Mouse (Mus musculus) liver (tissue): ENCODE data around the gene Mrnip.
A peak's percentile ranks its signal among the peaks of the same experiment; 100 is the strongest.

Source experiments
- DNase-seq: peaks from one replicate; pipeline ENCODE4 v3.0.0-alpha.2; 2020; ENCODE audit warnings: mixed read lengths

Gene Mrnip

GRCm38 (mm10) chr11:50159347-50159746 lies 14.9 kb upstream of the Mrnip start:
- DNase-seq = no peak

- peak; percentile 81 for DNase-seq
Observed at GRCm38 (mm10) chr11:50161578-50162304, 12.5 kb upstream of the Mrnip start.

DNA sequence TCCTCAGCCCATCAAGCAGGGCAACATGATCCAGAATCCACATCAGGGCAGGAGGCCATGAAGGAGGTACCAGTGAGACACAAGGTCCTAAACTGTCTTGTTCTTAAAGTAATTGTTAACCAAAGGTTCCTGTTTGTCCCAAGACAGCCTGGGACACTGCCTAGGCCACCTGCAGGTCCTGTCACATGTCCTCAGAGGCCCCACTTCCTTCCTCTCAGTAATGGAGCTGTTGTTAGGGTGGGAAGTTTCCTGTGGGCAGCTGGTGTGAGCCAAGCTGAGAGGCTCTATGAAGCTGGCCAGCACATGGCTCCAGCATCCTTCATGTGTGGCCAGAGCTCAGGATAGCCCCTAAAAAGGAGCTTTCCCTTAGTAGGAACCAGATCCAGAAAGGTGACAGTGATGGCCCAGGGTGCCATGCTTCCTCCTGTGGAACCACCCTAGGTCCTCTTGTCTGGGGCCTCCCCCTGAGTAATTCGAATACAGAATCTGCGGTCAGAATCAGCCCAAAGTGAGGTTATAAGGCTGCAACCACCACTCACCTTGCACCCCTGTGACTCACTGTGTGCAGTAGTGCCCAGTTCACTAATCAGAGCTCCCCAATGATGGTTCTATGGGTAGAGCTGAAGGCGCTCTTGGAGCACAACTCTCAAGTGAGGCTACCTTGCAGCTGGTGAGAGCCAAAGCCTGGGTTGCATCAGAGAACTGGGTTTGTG lies 11.8 kb upstream of the Mrnip start:
- DNase-seq = no peak

GRCm38 (mm10) chr11:50168352-50168751 lies 5.9 kb upstream of the Mrnip start:
- no peak for DNase-seq

DNA sequence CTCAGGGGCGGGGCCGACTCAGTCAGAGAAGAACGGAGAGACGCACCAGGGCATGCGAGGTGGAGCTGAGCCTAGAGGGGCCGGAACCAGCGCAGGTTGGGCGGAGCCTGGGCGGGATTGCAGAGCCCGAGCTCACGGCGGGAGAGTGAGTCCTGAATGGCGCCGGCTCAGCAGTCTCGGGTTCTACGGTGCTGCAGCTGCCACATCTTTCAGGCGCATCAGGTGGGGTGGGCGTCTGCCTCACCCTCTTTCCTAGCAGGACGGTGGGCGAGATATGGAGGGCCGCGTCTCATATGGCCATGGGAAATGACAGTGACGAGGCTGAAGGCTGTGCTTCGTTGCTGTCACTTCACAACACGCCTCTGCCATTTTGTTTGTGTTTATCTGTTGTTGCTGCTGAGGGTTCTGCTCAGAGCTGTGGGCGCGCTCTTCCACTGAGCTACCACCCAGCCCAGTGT lies 515 bp downstream of the Mrnip start:
- peak; percentile 99 for DNase-seq

DNA sequence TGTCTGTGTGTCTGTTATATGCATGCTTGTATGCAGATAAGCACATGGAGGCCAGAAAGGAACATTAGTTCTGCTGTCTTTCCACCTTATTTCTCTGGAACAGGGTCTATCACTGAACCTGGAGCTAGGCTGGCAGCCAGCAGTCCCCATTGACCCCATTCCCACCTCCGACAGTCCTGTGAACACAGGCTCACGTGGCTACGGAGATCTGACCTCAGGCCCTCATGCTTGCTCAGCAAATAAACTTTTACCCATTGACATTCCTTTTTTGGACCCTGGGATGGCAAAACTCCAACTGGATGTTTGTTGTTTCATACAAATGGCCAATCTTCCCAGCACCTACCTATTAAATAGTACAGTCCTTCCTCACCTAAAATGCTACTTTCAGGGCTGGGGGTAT lies 2.1 kb downstream of the Mrnip start:
- no peak for DNase-seq

- no peak for DNase-seq
Observed at GRCm38 (mm10) chr11:50177111-50177510, 2.9 kb downstream of the Mrnip start.

DNA sequence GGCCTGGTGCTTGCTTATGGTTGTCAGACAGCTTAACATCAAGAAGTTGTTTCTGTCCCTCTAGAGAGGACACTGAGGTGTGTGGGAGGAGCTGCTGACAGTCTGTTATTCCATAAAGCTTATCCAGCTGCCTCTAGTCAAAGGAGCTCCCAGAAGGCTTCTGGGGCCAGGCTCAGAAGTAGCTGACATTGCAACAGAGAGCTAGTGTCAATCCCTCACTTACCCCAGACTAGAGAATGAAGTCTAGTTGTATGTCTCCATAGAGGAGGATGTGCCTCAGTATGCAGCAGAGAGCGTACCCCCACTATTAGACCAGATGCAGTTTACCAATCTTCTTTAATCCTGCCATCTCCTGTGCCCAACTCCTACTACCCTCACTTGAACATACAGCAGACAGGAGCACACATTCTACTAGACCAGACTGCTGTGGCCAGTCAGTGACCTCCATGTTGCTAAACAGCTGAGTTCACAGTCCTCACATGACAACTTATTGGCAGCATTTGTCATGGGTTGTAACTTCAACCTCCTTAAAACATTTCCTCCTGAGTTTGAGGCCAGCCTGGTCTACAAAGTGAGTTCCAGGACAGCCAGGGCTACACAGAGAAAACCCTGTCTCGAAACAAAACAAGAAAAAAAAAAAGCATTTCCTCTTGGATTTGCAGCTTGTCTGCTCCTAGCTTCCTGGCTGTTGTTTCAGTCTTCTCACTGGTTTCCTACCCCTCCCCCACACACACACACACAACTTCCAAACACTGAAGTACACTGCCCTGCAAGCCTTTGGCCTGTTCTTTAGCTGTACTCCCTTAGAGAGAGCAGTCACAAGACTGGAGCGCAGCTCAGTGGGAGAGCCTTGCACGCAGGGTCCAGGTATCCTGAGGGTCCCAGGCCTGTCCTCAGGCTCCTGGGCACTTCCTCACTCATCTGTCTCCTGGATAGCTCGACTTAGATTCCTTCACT lies 4.6 kb downstream of the Mrnip start:
- DNase-seq = no peak

DNA sequence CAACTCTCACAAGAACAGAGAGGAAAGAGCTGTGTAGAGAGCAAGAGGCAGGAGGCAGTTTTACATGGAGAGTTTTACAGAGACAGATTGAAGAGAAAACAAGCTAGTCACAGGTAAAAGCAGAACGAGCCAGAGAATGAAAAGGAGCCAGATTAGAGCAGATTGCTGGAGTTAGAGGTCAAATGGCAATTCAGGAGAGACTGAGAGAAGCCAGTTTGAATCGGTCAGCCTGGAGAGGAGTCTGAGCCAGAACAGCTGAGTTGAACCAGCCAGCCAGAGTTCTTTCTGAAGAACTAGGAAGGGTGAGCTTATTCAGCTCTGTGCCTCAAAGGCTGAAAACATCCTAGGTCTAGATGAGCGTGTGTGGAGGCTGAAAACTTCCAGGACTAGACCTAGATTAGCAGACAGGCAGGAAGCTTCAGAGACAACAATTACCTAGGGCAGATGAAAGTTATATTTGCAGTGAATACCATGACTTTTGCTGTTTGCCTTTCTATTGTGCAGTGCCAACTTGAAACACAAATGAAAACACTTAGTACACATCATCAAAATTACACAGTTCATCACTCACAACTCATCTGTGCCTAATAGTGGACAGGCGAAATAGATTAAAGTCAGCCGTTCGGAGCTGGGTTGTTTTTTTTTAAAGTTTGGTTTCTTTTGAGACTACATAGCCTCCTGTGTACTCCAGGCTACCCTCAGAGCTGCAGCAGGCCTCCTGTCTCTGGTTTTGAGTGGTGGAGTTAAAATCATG lies 6.4 kb downstream of the Mrnip start:
- no peak for DNase-seq

DNA sequence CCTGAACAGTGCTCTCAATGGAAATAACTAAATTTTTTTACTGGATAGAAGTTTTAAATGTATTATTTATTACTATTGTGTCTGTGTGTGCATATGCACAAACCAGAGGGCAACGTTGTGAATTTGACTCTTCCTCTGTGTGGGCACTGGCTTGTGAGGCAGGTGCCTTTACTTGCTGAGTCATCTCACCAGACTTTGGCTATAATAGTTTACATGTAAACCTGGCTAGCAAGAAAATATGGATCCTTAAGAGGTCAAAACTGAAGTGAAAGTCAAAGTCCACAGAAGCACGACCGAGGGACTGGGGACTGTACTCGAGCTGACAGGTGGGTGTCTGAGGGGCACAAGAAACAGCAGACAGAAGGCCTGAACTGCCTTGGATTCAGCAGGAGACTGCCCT lies 8.5 kb downstream of the Mrnip start:
- DNase-seq = no peak

DNA sequence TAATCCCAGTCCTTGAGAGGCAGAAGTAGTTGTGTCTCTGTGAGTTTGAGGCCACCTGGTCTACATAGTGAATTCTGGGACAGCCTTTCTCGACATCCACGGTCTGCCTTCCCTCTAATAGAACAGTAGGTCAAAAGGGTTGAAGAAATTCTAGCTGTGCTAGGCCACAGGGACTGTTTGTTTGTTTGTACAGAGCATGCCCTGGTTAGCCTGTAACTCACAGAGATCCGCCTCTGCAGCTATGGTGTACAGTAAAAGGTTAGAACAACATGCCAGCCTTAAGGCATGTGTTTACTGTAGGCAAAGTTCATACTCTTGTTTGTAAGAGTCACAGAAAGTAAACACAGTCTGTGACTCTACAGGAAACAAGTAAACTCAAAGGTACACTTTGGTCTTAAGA lies 10.5 kb downstream of the Mrnip start:
- DNase-seq = no peak

DNA sequence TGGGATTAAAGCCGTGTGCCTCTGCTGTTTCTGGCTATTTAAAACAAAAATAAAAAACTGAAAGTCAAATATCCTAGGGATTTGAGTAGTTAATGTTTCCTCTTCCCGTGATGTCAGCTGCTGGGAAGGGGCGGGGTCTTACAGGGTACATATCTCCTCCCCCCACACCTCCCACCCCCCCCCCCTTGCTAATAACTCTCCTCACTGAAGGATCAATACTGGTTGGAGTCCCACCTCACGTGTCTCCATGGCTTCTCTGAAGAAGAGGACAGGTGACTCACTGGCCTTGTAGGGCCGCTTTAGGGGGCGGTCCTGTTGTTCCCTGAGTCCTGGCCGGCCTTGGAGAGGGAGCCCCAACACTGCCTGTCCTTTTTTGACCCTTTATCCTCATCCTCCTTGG lies 14.4 kb downstream of the Mrnip start:
- no peak for DNase-seq

GRCm38 (mm10) chr11:50190362-50190761 lies 16.1 kb downstream of the Mrnip start:
- no peak for DNase-seq

- no peak for DNase-seq
Observed at GRCm38 (mm10) chr11:50192278-50192677, 18.0 kb downstream of the Mrnip start.

GRCm38 (mm10) chr11:50194070-50194469 lies 19.8 kb downstream of the Mrnip start:
- DNase-seq = no peak

- no peak for DNase-seq
Observed at GRCm38 (mm10) chr11:50194793-50195192, 20.5 kb downstream of the Mrnip start.

DNA sequence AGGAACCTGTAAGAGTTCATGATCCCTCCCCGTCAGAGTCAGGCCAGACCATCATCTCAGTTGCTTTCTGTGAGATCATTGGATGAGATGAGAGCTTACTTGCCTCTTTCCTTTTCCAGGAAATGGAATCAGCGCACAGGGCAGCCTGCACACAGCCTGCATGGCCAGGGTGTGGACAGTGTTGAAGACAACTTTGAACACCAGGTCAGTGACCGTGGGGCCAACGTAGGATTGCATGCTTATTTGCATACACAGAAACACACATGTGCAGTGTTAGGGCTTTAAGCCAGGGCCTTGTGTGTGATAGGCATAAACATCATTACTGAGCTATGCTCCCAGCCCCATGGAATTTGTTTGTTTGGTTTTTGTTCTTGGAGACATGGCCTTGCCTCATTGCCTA lies 23.3 kb downstream of the Mrnip start:
- DNase-seq = no peak

GRCm38 (mm10) chr11:50198219-50198846 lies 24.1 kb downstream of the Mrnip start:
- DNase-seq = no peak

DNA sequence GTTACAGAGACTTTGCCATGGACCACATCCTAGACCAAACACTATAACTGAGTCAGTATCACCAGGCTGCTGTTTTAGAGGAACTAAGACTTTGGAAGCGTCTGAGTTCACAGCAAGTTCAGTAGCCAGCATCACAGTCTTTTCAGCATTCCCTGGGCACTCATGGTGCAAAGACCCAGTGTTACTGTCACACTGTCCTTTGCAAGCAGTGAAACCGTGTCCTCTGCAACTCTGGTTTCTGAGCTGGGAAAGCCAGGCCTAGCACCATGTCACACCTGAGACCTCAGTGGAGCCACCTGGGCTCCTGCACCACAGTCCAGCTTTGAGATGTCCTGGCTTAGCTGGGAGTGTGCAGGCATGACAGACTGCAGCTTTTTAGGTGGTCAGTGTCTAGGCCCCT lies 24.7 kb downstream of the Mrnip start:
- no peak for DNase-seq

DNA sequence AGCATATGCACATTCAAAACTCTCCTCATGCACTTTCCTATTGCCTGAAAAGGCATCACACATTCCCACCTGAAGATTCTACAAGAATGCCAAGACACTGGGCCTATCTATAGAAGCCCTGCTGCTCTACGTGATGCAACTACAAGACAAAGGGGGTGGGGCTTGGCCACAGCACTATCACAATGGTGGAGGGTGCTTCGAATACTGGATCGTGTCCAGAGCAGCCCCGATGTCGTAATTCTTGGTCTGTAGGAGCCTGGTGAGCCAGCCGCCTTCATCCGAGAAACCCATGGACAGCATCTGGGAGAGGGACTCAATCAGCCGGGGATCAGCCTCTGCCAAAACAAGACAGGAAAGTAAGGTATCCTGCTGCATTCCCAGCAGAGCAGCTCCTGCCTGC lies 26.4 kb downstream of the Mrnip start:
- peak; percentile 20 for DNase-seq

DNA sequence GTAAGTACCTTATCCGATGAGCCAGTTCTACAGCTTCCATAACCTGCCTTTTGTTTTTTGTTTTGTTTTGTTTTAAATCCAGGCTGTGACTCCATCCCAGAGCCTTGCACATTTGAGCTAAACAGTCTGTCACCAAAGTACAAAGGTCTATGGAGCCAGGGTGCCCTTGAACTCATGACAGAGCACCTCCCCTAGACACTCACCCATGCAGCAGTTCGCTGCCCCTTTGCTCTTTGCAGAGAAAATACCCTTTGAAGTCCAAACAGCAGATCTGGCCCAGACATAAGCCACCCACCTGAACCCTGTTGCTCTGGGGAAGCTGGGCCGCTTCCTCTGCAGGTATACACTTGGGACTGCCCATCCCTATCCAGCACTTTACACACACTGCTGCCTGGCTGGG lies 27.3 kb downstream of the Mrnip start:
- DNase-seq = no peak

- no peak for DNase-seq
Observed at GRCm38 (mm10) chr11:50203302-50203827, 29.1 kb downstream of the Mrnip start.
